Mouse (Mus musculus) heart, embryonic 15.5 days (tissue): Measurements from ENCODE around the gene Zic4. TPM values are rescaled to one million over a fixed set of nuclear protein-coding genes. Genes with fewer than 3 reads are reported as not detected.
A peak's percentile ranks its signal among the peaks of the same experiment; 100 is the strongest.

Experiments used
- ATAC-seq: fragments of 200-750 bp; cut with Nextera tagmentation; replicated peaks from 2 replicates; pipeline ENCODE4 v1.8.0; 2017; ENCODE audit warnings: low read depth, moderate TSS enrichment; ENCODE audit not compliant: insufficient number of reproducible peaks, insufficient read depth, low FRiP score
- H3K27ac ChIP-seq: fragments of 300-500 bp; sonication (generic); 2 replicates; pipeline ENCODE4 v1.5.1; 2015; ENCODE audit warnings: mild to moderate bottlenecking, inconsistent platforms
- H3K27me3 ChIP-seq: fragments of 300-500 bp; sonication (generic); 2 replicates; pipeline ENCODE4 v1.6.1; 2015; ENCODE audit warnings: inconsistent platforms
- H3K36me3 ChIP-seq: fragments of 300-500 bp; sonication (generic); 2 replicates; pipeline ENCODE4 v1.6.1; 2015; ENCODE audit warnings: mild to moderate bottlenecking, inconsistent platforms
- H3K4me1 ChIP-seq: fragments of 300-500 bp; sonication (generic); replicated peaks from 2 replicates; pipeline ENCODE4 v1.6.1; 2015; ENCODE audit warnings: inconsistent platforms
- H3K4me2 ChIP-seq: fragments of 300-500 bp; sonication (generic); 2 replicates; pipeline ENCODE4 v1.6.1; 2015; ENCODE audit warnings: inconsistent platforms, mild to moderate bottlenecking, moderate library complexity
- H3K4me3 ChIP-seq: fragments of 300-500 bp; sonication (generic); 2 replicates; pipeline ENCODE4 v1.5.1; 2015; ENCODE audit warnings: mild to moderate bottlenecking, inconsistent platforms
- H3K9ac ChIP-seq: fragments of 300-500 bp; sonication (generic); 2 replicates; pipeline ENCODE4 v1.6.1; 2015; ENCODE audit warnings: mild to moderate bottlenecking, inconsistent platforms
- H3K9me3 ChIP-seq: fragments of 300-500 bp; sonication (generic); replicated peaks from 2 replicates; pipeline ENCODE4 v1.6.1; 2016; ENCODE audit warnings: inconsistent platforms
- WGBS: fragments of 180-500 bp; shearing (Covaris S2); methylation state at CpG from one replicate; pipeline ENCODE4 v1.1.7; 2015; ENCODE audit warnings: mixed read lengths; 5-methylcytosine and 5-hydroxymethylcytosine counted together
- polyA plus RNA-seq: library from polyadenylated mRNA; unstranded; fragments of >200 nt; fragmentation: Nextera tagmentation; extraction: Ambion mirVana; gene quantifications from 2 replicates; pipeline ENCODE4 v1.2.1, GENCODE M21; 2015

Gene Zic4
- polyA plus RNA-seq, 1 experiment from 2014 or later, result not detected

DNA sequence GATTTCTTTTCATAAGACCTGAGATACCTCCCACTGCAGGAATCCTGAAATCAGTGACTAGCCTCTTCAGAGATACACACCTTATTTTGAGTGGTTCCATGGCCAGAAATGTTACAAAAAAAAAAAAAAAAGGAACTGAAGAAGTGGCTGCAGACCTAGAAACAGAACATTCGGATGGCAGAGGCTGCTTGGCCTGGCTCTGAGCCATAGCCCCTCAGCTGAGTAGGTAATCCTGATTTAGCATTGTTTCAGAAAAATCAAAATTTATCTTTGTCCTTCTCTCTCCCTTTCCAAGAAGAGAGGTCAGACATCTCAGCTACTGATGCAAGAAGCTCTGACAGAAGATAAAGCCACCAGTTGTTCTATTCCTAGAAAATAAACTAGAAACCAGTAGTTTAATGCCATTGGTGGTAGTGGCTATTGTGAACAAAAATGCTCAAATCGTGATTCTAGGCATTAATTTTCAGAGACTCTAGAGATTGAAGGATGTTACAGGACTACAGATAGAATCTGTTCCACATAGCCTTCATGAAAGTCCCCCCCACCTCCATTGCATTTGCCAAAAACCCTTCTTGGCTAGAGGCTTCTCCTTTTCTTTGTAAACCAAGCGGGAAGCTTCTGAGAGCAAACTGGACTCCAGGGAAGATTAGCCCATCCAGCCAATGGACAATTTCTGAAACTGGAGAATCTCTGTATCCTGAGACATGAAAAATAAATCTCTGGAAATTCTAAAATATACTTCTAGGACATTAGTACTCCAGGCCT, 11.8 kb downstream of the Zic4 start:
- H3K9ac ChIP-seq, result no peak overlapping the region
- H3K9me3 ChIP-seq, result no peaks in the 10 kb centered on the region
- H3K4me3 ChIP-seq, result no peak overlapping the region
- no peak overlapping the region for H3K27ac ChIP-seq
- H3K4me2 ChIP-seq, result no peak overlapping the region
- H3K27me3 ChIP-seq, result peaks cover 98% of the 10 kb centered on the region
- no peaks in the 10 kb centered on the region for H3K36me3 ChIP-seq
- ATAC-seq, result no peak
- WGBS, result 20% methylated on average over 3 of the region's 3 CpGs
- H3K4me1 ChIP-seq, result peaks cover 8% of the 10 kb centered on the region

DNA sequence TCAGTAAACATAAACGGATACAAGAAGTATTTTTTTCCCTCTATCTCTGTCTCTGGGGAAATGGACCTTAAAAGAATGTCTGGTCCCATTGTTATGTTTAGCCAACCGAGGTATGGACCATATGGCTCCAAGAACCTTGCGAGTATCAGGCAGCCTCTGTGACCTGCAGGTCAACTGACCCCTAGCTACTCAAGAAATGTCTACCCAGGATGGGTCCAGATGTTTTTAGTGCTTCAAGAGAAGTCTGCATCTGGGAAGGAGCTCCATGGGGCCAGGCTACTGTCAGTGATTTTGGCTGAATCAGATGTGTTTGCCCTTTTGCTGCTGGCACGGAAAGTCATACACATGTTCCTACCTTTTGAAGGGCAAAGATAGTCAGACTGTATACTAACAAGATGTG, 12.5 kb downstream of the Zic4 start:
- no peak for ATAC-seq

DNA sequence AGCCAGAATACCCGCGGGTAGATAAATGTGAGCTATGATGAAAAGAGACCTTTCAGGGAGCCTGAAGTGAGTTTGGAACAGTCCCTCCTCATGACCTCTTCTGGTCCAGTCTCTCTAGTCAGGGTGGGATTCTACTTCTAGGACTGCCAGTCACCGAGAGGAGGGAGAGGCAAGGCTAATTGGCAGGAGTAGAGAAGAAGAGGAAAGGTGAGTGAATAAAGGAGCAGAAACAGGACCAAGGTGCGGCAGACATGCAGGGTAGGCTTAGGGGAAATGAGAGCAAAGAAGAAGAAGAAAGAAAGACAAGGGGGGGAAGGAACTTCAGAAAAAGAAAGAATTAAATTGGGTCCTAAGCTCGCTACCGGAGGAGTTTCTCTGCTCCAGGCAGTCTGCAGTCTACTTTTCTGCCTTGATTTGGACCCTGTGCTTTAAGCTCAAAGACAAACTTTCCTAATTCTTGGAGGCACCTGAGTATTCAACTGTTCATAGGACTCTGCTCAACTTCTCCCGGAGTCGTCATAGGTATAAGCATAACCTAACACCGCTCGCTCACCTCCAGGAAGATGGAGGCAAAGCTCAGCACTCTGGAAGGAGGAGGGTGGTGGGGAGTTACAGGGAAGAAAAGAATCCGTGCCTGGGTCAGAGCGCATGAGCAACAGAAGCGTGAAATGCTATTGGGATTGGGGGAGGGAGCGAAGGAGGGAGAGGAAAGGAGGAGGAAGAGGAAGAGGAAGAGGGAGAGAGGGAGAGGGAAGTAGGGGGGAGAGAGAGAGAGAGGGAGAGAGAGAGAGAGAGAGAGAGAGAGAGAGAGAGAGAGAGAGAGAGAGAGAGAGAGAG, 15.0 kb downstream of the Zic4 start:
- 4% methylated on average over 14 of the region's 14 CpGs for WGBS
- H3K9me3 ChIP-seq, result no peaks in the 10 kb centered on the region
- no peak overlapping the region for H3K4me3 ChIP-seq
- H3K27me3 ChIP-seq, result peaks cover 96% of the 10 kb centered on the region
- ATAC-seq, result no peak
- H3K4me2 ChIP-seq, result no peak overlapping the region
- H3K27ac ChIP-seq, result no peak overlapping the region
- peaks cover 19% of the 10 kb centered on the region for H3K4me1 ChIP-seq
- no peaks in the 10 kb centered on the region for H3K36me3 ChIP-seq
- no peak overlapping the region for H3K9ac ChIP-seq

More for the DNA sequence above, 12.5 kb downstream of the Zic4 start:
- Histone ChIP-seq H3K4me1 (peaks cover 9% of the 10 kb centered on the region), H3K9ac (no peak overlapping the region), H3K27me3 (peaks cover 98% of the 10 kb centered on the region), H3K4me3 (no peak overlapping the region), H3K9me3 (no peaks in the 10 kb centered on the region), H3K27ac (no peak overlapping the region), H3K4me2 (no peak overlapping the region), H3K36me3 (no peaks in the 10 kb centered on the region)
- 10% methylated on average over 4 of the region's 4 CpGs for WGBS

DNA sequence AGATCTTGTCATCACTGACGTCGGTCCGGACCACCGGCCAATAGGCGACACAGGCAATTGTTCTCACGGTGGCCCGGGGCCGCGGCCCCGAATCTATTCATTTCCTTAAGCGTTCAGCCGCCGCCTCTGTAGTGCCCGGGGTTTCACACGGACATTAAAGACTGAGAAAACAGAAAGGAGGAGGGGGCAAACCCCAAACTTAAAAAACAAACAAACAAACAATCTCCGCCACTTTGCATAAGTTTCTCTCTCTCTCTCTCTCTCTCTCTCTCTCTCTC, 15.6 kb downstream of the Zic4 start:
- H3K4me1 ChIP-seq, result peaks cover 19% of the 10 kb centered on the region
- 0% methylated on average over 16 of the region's 16 CpGs for WGBS
- no peak overlapping the region for H3K4me2 ChIP-seq
- no peak for ATAC-seq
- H3K9me3 ChIP-seq, result no peaks in the 10 kb centered on the region
- no peak overlapping the region for H3K4me3 ChIP-seq
- H3K9ac ChIP-seq, result no peak overlapping the region
- no peak overlapping the region for H3K27ac ChIP-seq
- no peaks in the 10 kb centered on the region for H3K36me3 ChIP-seq
- H3K27me3 ChIP-seq, result peaks cover 96% of the 10 kb centered on the region

DNA sequence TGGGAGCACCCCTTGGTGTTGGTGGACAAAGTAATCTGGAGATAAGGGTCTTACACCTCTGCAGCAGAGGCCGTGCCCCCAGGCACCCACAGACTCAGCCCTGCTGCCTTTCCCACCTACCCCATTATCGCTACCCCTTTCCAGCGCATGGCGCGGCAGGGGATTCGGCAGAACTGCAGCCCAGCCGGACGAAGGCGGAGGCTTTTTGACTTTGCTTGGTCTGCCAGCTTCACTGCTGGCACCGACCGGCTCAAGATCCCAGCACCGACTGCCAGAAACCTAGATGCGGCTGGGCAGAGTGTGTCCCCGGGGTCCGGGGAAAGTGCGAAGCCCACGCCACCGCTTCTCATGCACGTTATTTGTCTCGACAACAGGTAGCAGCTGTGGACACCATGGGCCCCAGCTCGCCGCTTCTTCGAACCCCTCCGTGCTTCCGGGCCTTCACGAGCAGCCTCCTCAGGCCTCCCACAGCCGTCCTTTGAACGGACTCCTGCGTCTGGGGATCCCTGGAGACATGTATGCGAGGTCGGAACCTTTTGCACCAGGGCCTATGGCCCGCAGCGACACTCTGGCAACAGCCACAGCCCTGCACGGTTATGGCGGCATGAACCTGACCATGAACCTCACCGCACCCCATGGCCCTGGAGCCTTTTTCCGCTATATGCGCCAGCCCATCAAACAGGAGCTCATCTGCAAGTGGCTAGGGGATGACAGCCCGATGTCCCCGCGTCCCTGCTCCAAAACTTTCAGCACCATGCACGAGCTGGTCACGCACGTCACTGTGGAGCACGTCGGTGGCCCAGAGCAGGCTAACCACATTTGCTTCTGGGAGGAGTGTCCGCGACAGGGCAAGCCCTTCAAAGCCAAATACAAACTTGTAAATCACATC, 16.4 kb downstream of the Zic4 start:
- Histone ChIP-seq H3K27ac (no peak overlapping the region), H3K4me2 (no peak overlapping the region), H3K4me1 (peaks cover 19% of the 10 kb centered on the region), H3K27me3 (peaks cover 99% of the 10 kb centered on the region), H3K36me3 (no peaks in the 10 kb centered on the region), H3K4me3 (peak overlapping the region; percentile 10; the same call in 1 of the 2 replicates), H3K9ac (no peak overlapping the region), H3K9me3 (no peaks in the 10 kb centered on the region)
- ATAC-seq, result no peak
- WGBS, result under 1% methylated on average over 48 of the region's 48 CpGs

GRCm38 (mm10) chr9:91379300-91379635, 17.1 kb downstream of the Zic4 start:
- Histone ChIP-seq H3K4me2 (no peak overlapping the region), H3K4me3 (no peak overlapping the region), H3K27me3 (peaks cover 99% of the 10 kb centered on the region), H3K27ac (no peak overlapping the region), H3K9ac (no peak overlapping the region), H3K4me1 (peaks cover 19% of the 10 kb centered on the region), H3K9me3 (no peaks in the 10 kb centered on the region), H3K36me3 (no peaks in the 10 kb centered on the region)
- 2% methylated on average over 8 of the region's 8 CpGs for WGBS
- no peak for ATAC-seq

- no peak overlapping the region for H3K4me2 ChIP-seq
- ATAC-seq, result no peak
- no peaks in the 10 kb centered on the region for H3K9me3 ChIP-seq
- peaks cover 99% of the 10 kb centered on the region for H3K27me3 ChIP-seq
- H3K4me1 ChIP-seq, result peaks cover 19% of the 10 kb centered on the region
- no peaks in the 10 kb centered on the region for H3K36me3 ChIP-seq
- H3K9ac ChIP-seq, result no peak overlapping the region
- H3K4me3 ChIP-seq, result no peak overlapping the region
- H3K27ac ChIP-seq, result no peak overlapping the region
- 2% methylated on average over 10 of the region's 10 CpGs for WGBS
Observed at GRCm38 (mm10) chr9:91379781-91380457, 17.7 kb downstream of the Zic4 start.

DNA sequence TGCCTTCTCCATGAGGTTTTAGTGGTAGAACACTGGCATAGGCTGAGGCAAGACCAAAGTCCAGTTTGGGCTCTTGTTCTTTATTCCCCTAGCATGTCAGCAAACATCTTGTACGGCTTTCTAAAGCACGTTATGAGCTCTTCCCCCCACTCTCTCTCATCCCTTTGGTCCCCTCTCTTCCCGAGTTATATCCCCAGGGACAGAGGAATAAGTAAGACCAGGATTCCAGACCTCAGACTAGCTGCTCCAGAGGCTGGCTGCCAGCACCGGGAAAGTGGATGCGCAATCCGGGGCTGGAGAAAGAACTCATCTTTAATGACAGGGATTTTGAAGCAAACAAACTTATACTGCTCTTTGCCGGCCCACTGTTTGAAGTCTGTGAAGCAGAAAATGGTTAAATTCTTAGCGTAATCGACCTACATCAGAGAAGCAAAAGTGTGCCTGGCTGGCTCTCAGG, 18.3 kb downstream of the Zic4 start:
- peaks cover 19% of the 10 kb centered on the region for H3K4me1 ChIP-seq
- no peaks in the 10 kb centered on the region for H3K36me3 ChIP-seq
- 3% methylated on average over 9 of the region's 9 CpGs for WGBS
- no peak overlapping the region for H3K27ac ChIP-seq
- no peak overlapping the region for H3K9ac ChIP-seq
- H3K4me3 ChIP-seq, result 0 out of 2 replicates have a peak overlapping the region, but pooled peaks have one; percentile 14
- peaks cover 99% of the 10 kb centered on the region for H3K27me3 ChIP-seq
- no peak overlapping the region for H3K4me2 ChIP-seq
- ATAC-seq, result no peak
- H3K9me3 ChIP-seq, result no peaks in the 10 kb centered on the region

DNA sequence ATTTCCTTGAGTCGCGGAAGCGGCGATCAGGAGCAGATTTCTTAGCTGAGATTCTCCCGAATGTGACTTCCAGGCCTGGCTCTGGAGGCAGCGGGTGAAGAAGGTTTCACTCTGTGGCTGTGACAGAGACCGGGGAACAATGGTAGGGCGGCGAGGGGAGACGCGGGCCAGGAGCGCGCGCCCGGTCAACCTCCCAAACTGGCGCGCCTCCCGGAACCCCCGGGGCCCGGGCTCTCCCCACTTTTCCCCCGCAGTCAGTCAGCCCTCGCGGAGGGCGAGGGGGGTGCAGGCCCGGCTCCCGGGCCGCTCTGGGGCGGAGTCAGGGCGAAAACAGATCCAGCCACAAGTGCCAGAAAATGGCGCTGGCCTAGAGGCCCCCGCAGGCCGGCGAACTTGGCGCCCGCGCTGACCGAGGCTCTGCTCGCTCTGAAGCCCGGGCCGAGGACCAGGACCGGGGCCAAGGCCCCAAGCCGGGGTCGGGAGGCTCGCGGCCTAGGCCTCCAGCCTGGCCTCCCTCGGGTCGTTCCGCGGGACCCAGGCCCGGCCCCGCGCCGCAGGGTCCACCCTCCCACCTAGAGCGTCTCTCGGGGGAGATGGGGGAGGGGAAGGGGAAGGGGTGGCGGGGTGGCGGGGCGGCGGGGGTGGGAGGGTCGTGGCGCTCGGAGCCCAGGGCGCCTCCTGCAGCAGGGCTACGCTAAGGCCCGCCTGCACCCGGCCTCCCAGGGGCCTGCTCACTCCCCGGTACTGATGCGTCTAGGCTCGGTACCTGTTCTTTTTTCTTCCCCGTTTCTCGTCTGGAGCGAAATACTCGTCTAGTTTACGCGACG, 19.3 kb downstream of the Zic4 start:
- H3K9me3 ChIP-seq, result no peaks in the 10 kb centered on the region
- WGBS, result under 1% methylated on average over 53 of the region's 76 CpGs
- no peak overlapping the region for H3K27ac ChIP-seq

DNA sequence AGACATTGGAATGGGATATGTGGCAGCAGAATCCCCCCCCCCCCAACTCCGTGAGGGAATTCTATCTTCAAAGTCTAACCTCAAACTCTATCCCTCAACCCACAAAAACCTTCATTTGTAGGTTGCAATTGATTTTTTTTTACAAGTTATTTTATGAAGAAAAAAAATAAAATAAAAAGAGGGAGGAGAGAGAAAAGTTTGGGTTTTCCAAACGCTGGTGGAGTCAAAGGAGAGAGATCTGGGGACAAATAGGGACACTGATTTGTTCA, 19.8 kb downstream of the Zic4 start:
- WGBS, result 7% methylated on average over 2 of the region's 2 CpGs
- H3K9me3 ChIP-seq, result no peaks in the 10 kb centered on the region
- H3K27ac ChIP-seq, result no peak overlapping the region
- peak overlapping the region; percentile 96 for H3K4me2 ChIP-seq
- peaks cover 99% of the 10 kb centered on the region for H3K27me3 ChIP-seq
- peak overlapping the region; percentile 63 for H3K4me3 ChIP-seq
- peaks cover 19% of the 10 kb centered on the region for H3K4me1 ChIP-seq
- H3K9ac ChIP-seq, result no peak overlapping the region
- H3K36me3 ChIP-seq, result no peaks in the 10 kb centered on the region
- no peak for ATAC-seq

More for the DNA sequence above, 19.3 kb downstream of the Zic4 start:
- peaks cover 19% of the 10 kb centered on the region for H3K4me1 ChIP-seq
- H3K27me3 ChIP-seq, result peaks cover 99% of the 10 kb centered on the region
- peak overlapping the region; percentile 63 for H3K4me3 ChIP-seq
- H3K4me2 ChIP-seq, result peak overlapping the region; percentile 96
- H3K36me3 ChIP-seq, result no peaks in the 10 kb centered on the region
- peak; percentile 69 for ATAC-seq
- H3K9ac ChIP-seq, result peak overlapping the region; percentile 46; the same call in 1 of the 2 replicates
